Mouse (Mus musculus) CH12.LX (cell line): ENCODE measurements at regions not wholly inside any gene's neighbourhood (a gene's known extent, or its start where the extent isn't known, plus 50 kb on each side); places are given as distances from the start of the nearest gene placed in this dataset.

Experiments used
- DNase-seq: peaks from one replicate; pipeline ENCODE4 v3.0.0-alpha.2; 2013; ENCODE audit errors: extremely low read depth
- H3K27ac ChIP-seq: 2 replicates; pipeline ENCODE4 v1.5.1; 2012; ENCODE audit warnings: low read depth, mild to moderate bottlenecking, control low read depth, moderate library complexity; ENCODE audit not compliant: insufficient read depth
- H3K27me3 ChIP-seq: replicated peaks from 2 replicates; pipeline ENCODE3; 2012; ENCODE audit warnings: inconsistent platforms
- H3K36me3 ChIP-seq, 2 experiments: replicated peaks in 1 of 2; 2 replicates each; pipeline versions ENCODE3 to v1.6.1; 2012; ENCODE audit warnings: inconsistent platforms in 1 of 2, low read length in 1 of 2, mild to moderate bottlenecking in 1 of 2, mixed read lengths in 1 of 2, moderate library complexity in 1 of 2; ENCODE audit not compliant: control insufficient read depth in 1 of 2, insufficient read depth in 1 of 2
- H3K4me1 ChIP-seq, 2 experiments: 2 replicates each; pipeline ENCODE4 v1.6.1; 2012; ENCODE audit warnings: inconsistent platforms in 1 of 2, moderate library complexity in 1 of 2; ENCODE audit not compliant: insufficient read depth in 2 of 2, control insufficient read depth in 1 of 2
- H3K4me2 ChIP-seq: 2 replicates; pipeline ENCODE4 v1.6.1; 2012; ENCODE audit warnings: low read depth, mild to moderate bottlenecking, control low read depth; ENCODE audit not compliant: poor library complexity, insufficient read depth, severe bottlenecking
- H3K4me3 ChIP-seq, 3 experiments: fragments of 150-350 bp in 1 of 3; sonication (generic) in 1 of 3; replicated peaks in 1 of 3; 2 replicates each; pipeline versions ENCODE3 to v1.5.1; 2011 to 2012; ENCODE audit warnings: low read depth in 2 of 3, low read length in 2 of 3, mild to moderate bottlenecking in 2 of 3, moderate library complexity in 2 of 3, control low read depth in 1 of 3, improper control_type of control experiment in 1 of 3, inconsistent platforms in 1 of 3, mixed read lengths in 1 of 3; ENCODE audit not compliant: poor library complexity in 1 of 3
- H3K79me2 ChIP-seq: replicated peaks from 2 replicates; pipeline ENCODE4 v1.6.1; 2012; ENCODE audit warnings: mild to moderate bottlenecking, moderate library complexity; ENCODE audit not compliant: control insufficient read depth, poor library complexity, insufficient read depth, severe bottlenecking; ENCODE audit errors: extremely low read depth
- H3K9ac ChIP-seq: 2 replicates; pipeline ENCODE4 v1.6.1; 2012; ENCODE audit warnings: low read depth, mild to moderate bottlenecking, control low read depth, moderate library complexity; ENCODE audit not compliant: insufficient read depth
- H3K9me3 ChIP-seq: replicated peaks from 2 replicates; pipeline ENCODE3; 2012; ENCODE audit warnings: low read length, inconsistent platforms, mixed read lengths
- CHD1 ChIP-seq: IDR thresholded peaks from 2 replicates; pipeline ENCODE4 v1.6.1; 2012; ENCODE audit warnings: low read depth, low read length, improper control_type of control experiment, inconsistent platforms
- CHD2 ChIP-seq: IDR thresholded peaks from 2 replicates; pipeline ENCODE4 v1.6.1; 2011; ENCODE audit warnings: low read length, improper control_type of control experiment
- CTCF ChIP-seq, 2 experiments: IDR thresholded peaks in 1 of 2; conservative IDR thresholded peaks in 1 of 2; 2 replicates each; pipeline ENCODE4 v1.5.1; 2011 to 2012; ENCODE audit warnings: low read depth in 2 of 2, low read length in 2 of 2, improper control_type of control experiment in 1 of 2, inconsistent platforms in 1 of 2, mild to moderate bottlenecking in 1 of 2, moderate library complexity in 1 of 2
- IRF4 ChIP-seq: IDR thresholded peaks from 2 replicates; pipeline ENCODE4 v1.6.1; 2014; ENCODE audit warnings: low read depth, mild to moderate bottlenecking, inconsistent platforms, low read length, improper control_type of control experiment
- JUN ChIP-seq: IDR thresholded peaks from 2 replicates; pipeline ENCODE4 v1.6.1; 2011; ENCODE audit warnings: low read depth, mild to moderate bottlenecking, low read length, improper control_type of control experiment, moderate library complexity; ENCODE audit not compliant: insufficient read depth
- JUND ChIP-seq: conservative IDR thresholded peaks from 2 replicates; pipeline ENCODE4 v1.6.1; 2011; ENCODE audit warnings: low read depth, low read length, improper control_type of control experiment
- KAT2A ChIP-seq: IDR thresholded peaks from 2 replicates; pipeline ENCODE4 v1.6.1; 2012; ENCODE audit warnings: low read length, improper control_type of control experiment, inconsistent platforms; ENCODE audit not compliant: insufficient replicate concordance
- MAFK ChIP-seq: IDR thresholded peaks from 2 replicates; pipeline ENCODE4 v1.6.1; 2011; ENCODE audit warnings: low read length, improper control_type of control experiment; ENCODE audit not compliant: insufficient replicate concordance
- MAX ChIP-seq: IDR thresholded peaks from 2 replicates; pipeline ENCODE4 v1.6.1; 2011; ENCODE audit warnings: low read length, improper control_type of control experiment
- MXI1 ChIP-seq: IDR thresholded peaks from 2 replicates; pipeline ENCODE4 v1.6.1; 2011; ENCODE audit warnings: mild to moderate bottlenecking, low read depth, low read length, improper control_type of control experiment
- NRF1 ChIP-seq: IDR thresholded peaks from 2 replicates; pipeline ENCODE4 v1.6.1; 2014; ENCODE audit warnings: low read depth, mild to moderate bottlenecking, inconsistent platforms, low read length, improper control_type of control experiment, moderate library complexity
- POLR2AphosphoS2 ChIP-seq: IDR thresholded peaks from 2 replicates; pipeline ENCODE4 v1.6.1; 2011; ENCODE audit warnings: low read depth, low read length, improper control_type of control experiment
- RAD21 ChIP-seq: IDR thresholded peaks from 2 replicates; pipeline ENCODE4 v1.6.1; 2011; ENCODE audit warnings: low read depth, mild to moderate bottlenecking, low read length, improper control_type of control experiment, moderate library complexity
- TBP ChIP-seq: conservative IDR thresholded peaks from 2 replicates; pipeline ENCODE4 v1.6.1; 2011; ENCODE audit warnings: low read depth, low read length, improper control_type of control experiment
- UBTF ChIP-seq: IDR thresholded peaks from 2 replicates; pipeline ENCODE4 v1.6.1; 2012; ENCODE audit warnings: low read depth, mild to moderate bottlenecking, inconsistent platforms, low read length, improper control_type of control experiment, moderate library complexity
- ZC3H11A ChIP-seq: IDR thresholded peaks from 2 replicates; pipeline ENCODE4 v1.6.1; 2012; ENCODE audit warnings: low read depth, mild to moderate bottlenecking, inconsistent platforms, low read length, improper control_type of control experiment
- ZKSCAN1 ChIP-seq: IDR thresholded peaks from 2 replicates; pipeline ENCODE4 v1.6.1; 2012; ENCODE audit warnings: low read depth, inconsistent platforms, low read length, improper control_type of control experiment, borderline replicate concordance
- ZMIZ1 ChIP-seq: IDR thresholded peaks from 2 replicates; pipeline ENCODE4 v1.6.1; 2012; ENCODE audit warnings: low read depth, mild to moderate bottlenecking, inconsistent platforms, low read length, improper control_type of control experiment
- ZNF384 ChIP-seq: IDR thresholded peaks from 2 replicates; pipeline ENCODE4 v1.6.1; 2012; ENCODE audit warnings: low read depth, low read length, improper control_type of control experiment, inconsistent platforms
- dilution Hi-C: fragments of 300-500 bp; cut with MboI; formaldehyde crosslinking; loops from 2 replicates; pipeline ENCODE4 v1.14.3; 2020; ENCODE audit warnings: low sequenced_read_pairs; ENCODE audit not compliant: extremely low pct_unique_long_range_greater_than_20kb, extremely low pct_ligation_motif_present
- in situ Hi-C: fragments of 300-500 bp; cut with MboI; formaldehyde crosslinking; loops from 3 replicates; pipeline ENCODE4 v1.14.3; 2019; ENCODE audit warnings: low sequenced_read_pairs, low pct_ligation_motif_present, low pct_unique_long_range_greater_than_20kb, mixed read lengths

GRCm38 (mm10) chrX:142600782-142601181 lies 80.4 kb upstream of the Tmem164 start:
- in situ Hi-C loops (no loop called here), dilution Hi-C loops (no loop called here)
- Histone ChIP-seq H3K9ac (no peak overlapping the region), H3K4me3 (no peak overlapping the region), H3K9me3 (no peaks in the 10 kb centered on the region)
- TF ChIP-seq MAX: no peak
- no peak for TF ChIP-seq CTCF (conservative IDR thresholded peaks at IDR 0.05 in 1 of 2, IDR thresholded peaks at IDR 0.05 in 1 of 2; ENCODE audit: low read depth in 2 of 2, low read length in 2 of 2)
- TF ChIP-seq NRF1: no peak
- TF ChIP-seq ZMIZ1: no peak
- no peak for TF ChIP-seq RAD21
- TF ChIP-seq CHD1: no peak
- TF ChIP-seq, all 38 proteins: peak for 0
- no peak for DNase-seq
- no peak overlapping the region for H3K4me2 ChIP-seq
- peaks cover 3 to 11% of the 10 kb centered on the region in 2 experiments; a peak in 2 of 4 replicates for H3K4me1 ChIP-seq
- no peaks in the 10 kb centered on the region for H3K79me2 ChIP-seq
- no peaks in the 10 kb centered on the region for H3K36me3 ChIP-seq
- no peaks in the 10 kb centered on the region for H3K27me3 ChIP-seq
- H3K27ac ChIP-seq: no peak overlapping the region

GRCm38 (mm10) chrX:142605088-142605487 lies 76.1 kb upstream of the Tmem164 start:
- H3K79me2 ChIP-seq: no peaks in the 10 kb centered on the region
- H3K27me3 ChIP-seq: no peaks in the 10 kb centered on the region
- no peak overlapping the region for H3K27ac ChIP-seq
- no peak for DNase-seq
- no peaks in the 10 kb centered on the region for H3K36me3 ChIP-seq
- TF ChIP-seq ZNF384: no peak
- TF ChIP-seq MXI1: no peak
- no peak for TF ChIP-seq TBP
- no peak for TF ChIP-seq ZC3H11A
- TF ChIP-seq ZKSCAN1: no peak
- TF ChIP-seq JUND: no peak
- TF ChIP-seq UBTF: no peak
- no peak for TF ChIP-seq KAT2A
- no peak for TF ChIP-seq JUN
- no peak for TF ChIP-seq IRF4
- no peak for TF ChIP-seq CTCF (conservative IDR thresholded peaks at IDR 0.05 in 1 of 2, IDR thresholded peaks at IDR 0.05 in 1 of 2; ENCODE audit: low read depth in 2 of 2, low read length in 2 of 2)
- TF ChIP-seq CHD2: no peak
- no peak for TF ChIP-seq MAFK
- TF ChIP-seq POLR2AphosphoS2: no peak
- TF ChIP-seq CHD1: no peak
- TF ChIP-seq MAX: no peak
- no peak overlapping the region for H3K4me2 ChIP-seq
- dilution Hi-C loops: no loop called here
- H3K4me3 ChIP-seq: no peak overlapping the region
- H3K9me3 ChIP-seq: no peaks in the 10 kb centered on the region
- in situ Hi-C loops: no loop called here
- H3K9ac ChIP-seq: no peak overlapping the region
- peaks cover 3 to 11% of the 10 kb centered on the region in 2 experiments; a peak in 2 of 4 replicates for H3K4me1 ChIP-seq
